Mouse (Mus musculus) neural tube, embryonic 12.5 days (tissue): ENCODE results near the gene Mgat4b. TPM values are rescaled to one million over a fixed set of nuclear protein-coding genes. Genes with fewer than 3 reads are reported as not detected.

Experiments used
- microRNA-seq: library from miRNA; unstranded; fragments of <30 nt; microRNA quantifications from one replicate; pipeline ENCODE4, GENCODE M21; 2017
- polyA plus RNA-seq: library from polyadenylated mRNA; unstranded; fragments of >200 nt; fragmentation: Nextera tagmentation; extraction: Ambion mirVana; gene quantifications from 2 replicates; pipeline ENCODE4 v1.2.1, GENCODE M21; 2016

The Mgat4b gene
- polyA plus RNA-seq, 1 experiment from 2014 or later: 57.1 TPM

Small RNAs within 50 kb of the gene (microRNA-seq; reads per million reads assigned to microRNA genes)
- not detected for gene Mir6919

Other genes starting within 250 kb of the Mgat4b start
- gene Rnf130, start 185.5 kb upstream of the Mgat4b start, polyA plus RNA-seq: 71.9 and 75.0 TPM in 2 replicates
- 39.8 and 47.3 TPM in 2 replicates for gene Tbc1d9b, start 79.5 kb upstream of the Mgat4b start, polyA plus RNA-seq
- 22.4 and 25.4 TPM in 2 replicates for gene Mrnip, start 36.4 kb upstream of the Mgat4b start, polyA plus RNA-seq
- gene Sqstm1, start 63 bp upstream of the Mgat4b start, polyA plus RNA-seq: 241 and 245 TPM in 2 replicates
- 0.32 and 1.4 TPM in 2 replicates for gene Ltc4s, start 27.7 kb downstream of the Mgat4b start, polyA plus RNA-seq
- gene Maml1, start 81.4 kb downstream of the Mgat4b start, polyA plus RNA-seq: 6.4 and 7.3 TPM in 2 replicates
- 277 and 291 TPM in 2 replicates for gene Canx, start 114.8 kb downstream of the Mgat4b start, polyA plus RNA-seq
- gene Cby3, start 143.6 kb downstream of the Mgat4b start, polyA plus RNA-seq: 0.31 TPM in 1 of 2 replicates, not detected in the other
- gene Hnrnph1, start 166.1 kb downstream of the Mgat4b start, polyA plus RNA-seq: 635 and 665 TPM in 2 replicates
- 27.9 and 29.0 TPM in 2 replicates for gene Rufy1, start 220.2 kb downstream of the Mgat4b start, polyA plus RNA-seq